Mouse (Mus musculus) kidney, adult 9 months (tissue): ENCODE measurements around the gene Rnf217.

Experiments
- DNase-seq: peaks from one replicate; pipeline ENCODE4 v3.0.0; 2022

Gene Rnf217

GRCm38 (mm10) chr10:31609066-31609961, at the start of gene Rnf217:
Gene Rnf217, minus strand, starts transcription at chr10:31609184.
- DNase-seq = peak; percentile 41

DNA sequence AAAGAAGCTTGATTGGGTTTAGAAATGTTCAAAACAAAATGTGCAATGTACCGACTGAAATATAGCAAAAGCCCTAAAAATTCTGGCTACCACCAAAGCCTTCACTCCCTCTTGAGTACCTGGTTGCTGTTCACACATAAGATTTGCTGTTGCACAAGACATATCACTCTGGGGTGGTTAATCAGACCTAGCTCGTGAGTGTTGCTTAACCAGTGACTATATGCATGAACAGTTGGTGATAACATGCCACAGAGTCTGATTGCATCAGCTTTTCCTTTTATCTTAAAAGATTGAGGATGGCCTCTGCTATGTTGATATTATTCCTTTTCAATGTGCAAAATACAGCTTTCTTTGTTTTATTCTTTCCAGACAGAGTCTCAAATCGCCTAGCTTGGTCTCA, 38.3 kb upstream of the Rnf217 start:
- DNase-seq = no peak

DNA sequence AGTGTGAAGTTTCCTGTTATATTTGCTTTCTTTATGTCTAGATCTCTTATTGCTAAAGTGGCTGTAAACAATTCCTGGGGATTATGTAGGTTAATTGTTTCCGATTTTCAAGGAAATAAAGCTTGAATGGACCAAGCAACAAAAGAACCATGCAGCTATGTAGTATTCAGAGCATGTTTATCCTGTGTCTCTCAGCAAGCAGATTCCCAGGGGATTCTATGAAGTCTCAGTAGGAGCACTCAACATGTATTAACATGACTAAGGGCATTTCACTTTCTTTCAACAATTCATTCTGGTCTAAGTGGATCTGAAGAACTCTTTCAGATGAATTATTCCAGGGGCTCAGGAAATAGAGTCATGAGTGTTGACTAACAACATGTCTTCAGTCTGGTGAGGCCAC, 37.1 kb upstream of the Rnf217 start:
- DNase-seq = no peak

GRCm38 (mm10) chr10:31635098-31635497, 26.1 kb upstream of the Rnf217 start:
- no peak for DNase-seq

DNA sequence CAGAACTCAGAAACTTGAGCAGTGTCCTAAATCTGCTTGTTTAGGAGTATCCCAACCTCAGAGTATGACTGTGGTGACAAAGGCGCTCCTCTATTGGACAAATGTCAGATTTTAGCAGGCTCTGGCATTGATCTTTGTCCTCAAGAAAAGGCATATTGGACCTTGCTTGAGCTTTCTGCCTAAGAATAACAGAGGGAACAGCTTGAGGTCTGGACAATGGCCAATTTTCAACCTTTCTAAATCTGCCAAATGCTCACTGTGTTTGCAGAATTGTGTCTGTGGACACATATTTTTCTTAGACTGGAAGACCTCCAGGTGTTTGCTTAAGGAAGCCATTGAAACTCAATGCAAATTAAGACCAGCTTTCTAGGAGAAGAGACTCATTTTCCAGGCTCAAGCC, 23.0 kb upstream of the Rnf217 start:
- DNase-seq = peak; percentile 53

- DNase-seq = no peak
Observed at GRCm38 (mm10) chr10:31615355-31615754, 6.4 kb upstream of the Rnf217 start.

DNA sequence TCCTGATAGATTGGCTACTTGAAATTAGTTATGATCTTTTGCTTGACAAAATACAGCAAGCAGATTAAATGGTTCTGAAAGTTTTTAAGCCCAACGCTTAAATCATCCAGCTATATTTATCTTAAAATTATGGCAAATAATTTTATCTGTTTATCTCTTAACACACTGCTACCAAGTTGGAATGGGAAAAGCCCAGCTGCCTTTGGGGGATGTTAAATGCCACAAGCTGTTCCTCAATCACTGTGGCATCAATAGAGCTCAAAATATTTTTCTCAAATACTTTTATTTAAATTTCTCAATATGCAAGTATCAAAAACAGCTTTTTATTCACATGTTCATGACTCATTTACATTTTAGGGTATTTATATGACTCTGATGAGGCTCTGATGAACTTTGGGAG, 5.1 kb upstream of the Rnf217 start:
- no peak for DNase-seq

GRCm38 (mm10) chr10:31608441-31609065, 431 bp downstream of the Rnf217 start:
- DNase-seq = peak; percentile 23

DNA sequence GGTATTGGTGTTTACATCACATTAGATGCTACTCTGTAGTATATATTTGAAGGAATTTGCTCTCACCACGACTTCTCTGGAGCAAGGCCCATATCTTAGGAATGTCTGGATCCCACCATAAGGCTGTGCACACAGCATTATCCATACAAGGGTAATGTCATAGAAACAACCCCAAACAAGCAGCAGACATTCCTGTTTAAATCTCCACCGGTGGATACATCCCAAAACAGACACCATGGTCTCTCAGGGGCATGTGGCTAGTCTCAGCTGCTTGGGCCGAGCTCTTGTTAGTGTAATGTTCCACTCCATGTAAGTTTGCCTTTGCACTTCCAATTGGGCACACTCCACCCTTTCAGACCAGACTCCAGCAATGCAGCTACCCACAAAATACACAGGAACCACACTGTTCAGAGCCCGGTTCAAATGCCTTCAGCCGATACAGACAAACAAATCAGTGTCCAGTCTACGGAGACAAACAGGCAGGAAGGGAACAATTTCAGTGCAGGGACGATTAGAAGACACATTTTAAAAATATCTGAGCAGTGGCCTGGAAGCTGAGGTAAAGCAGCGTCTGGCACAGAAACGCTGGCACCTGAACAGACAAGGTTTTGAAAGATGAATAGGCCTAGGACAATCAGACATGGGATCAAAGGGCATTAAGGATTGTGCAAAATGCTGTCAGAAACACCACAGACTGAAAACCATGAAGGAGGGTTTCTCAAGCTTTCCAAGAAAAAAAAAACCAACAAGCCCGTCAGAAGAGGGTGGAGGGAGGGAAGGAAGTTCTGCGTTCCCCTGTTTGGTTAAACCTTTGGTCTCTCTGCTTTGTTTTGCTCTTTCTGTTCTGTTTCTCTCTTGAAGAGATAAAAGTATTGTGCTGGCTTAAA, 1.8 kb downstream of the Rnf217 start:
- DNase-seq = peak; percentile 24

DNA sequence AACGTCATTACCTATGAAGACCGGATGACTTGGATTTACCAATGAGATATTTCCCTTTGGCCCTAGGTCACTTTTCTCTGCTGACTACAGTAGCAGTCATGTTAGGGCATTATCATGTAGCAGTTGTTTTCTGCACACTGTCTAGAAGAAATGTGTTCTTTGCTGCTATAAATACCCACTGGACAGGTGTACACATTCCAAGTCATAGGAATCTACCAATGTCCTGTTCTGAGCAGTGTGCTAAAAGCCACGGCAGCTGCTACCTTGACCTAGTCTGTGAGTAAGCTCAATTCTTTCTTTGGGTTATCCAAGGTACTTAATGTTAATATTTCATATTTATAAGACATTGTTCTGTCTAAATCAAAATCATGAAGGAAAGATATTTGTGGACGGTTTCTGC, 5.1 kb downstream of the Rnf217 start:
- DNase-seq = no peak

DNA sequence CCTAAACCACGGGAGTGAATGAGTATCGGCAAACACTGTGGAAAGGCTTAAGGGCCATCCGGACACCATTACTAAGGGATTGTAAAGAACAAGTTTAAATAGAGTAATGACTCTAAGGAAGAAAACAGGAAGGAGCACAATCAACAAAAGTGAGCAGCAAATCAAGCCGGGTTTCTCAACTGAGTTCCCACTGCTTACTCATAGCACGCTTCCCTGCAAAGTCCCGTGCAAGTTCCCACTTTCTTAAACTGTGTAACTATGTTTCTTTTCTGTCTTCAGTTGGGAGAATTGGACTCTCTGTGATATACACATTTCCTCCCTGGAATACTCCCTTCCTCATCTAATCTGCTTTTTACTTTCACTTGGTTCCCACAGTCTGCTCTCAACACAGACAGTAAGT, 8.9 kb downstream of the Rnf217 start:
- no peak for DNase-seq

- no peak for DNase-seq
Observed at GRCm38 (mm10) chr10:31597886-31598285, 11.1 kb downstream of the Rnf217 start.

DNA sequence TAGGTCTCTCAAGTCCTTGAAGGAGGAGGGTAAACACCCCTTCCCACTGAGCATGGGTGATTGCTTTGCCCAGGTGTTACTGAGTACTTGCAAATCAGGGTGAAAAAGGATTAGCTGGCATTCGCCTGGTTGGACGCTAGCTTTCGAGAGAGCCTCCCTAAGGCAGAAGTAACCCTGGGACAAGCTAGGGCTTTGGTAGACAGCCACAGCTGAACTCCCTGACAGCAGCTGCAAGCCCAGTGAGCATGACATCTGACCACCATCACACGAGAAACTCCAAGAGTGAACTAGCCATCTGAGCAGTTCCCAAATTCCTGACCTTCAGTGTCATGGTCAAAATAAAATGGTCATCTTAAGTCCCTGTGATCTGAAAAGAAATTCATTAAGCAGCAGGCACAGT, 12.2 kb downstream of the Rnf217 start:
- DNase-seq = no peak

- no peak for DNase-seq
Observed at GRCm38 (mm10) chr10:31595326-31595725, 13.7 kb downstream of the Rnf217 start.

GRCm38 (mm10) chr10:31592741-31593524, 16.1 kb downstream of the Rnf217 start:
- DNase-seq = no peak

GRCm38 (mm10) chr10:31592095-31592740, 16.8 kb downstream of the Rnf217 start:
- DNase-seq = no peak

- no peak for DNase-seq
Observed at GRCm38 (mm10) chr10:31580722-31581121, 28.3 kb downstream of the Rnf217 start.

- no peak for DNase-seq
Observed at GRCm38 (mm10) chr10:31580073-31580472, 28.9 kb downstream of the Rnf217 start.

DNA sequence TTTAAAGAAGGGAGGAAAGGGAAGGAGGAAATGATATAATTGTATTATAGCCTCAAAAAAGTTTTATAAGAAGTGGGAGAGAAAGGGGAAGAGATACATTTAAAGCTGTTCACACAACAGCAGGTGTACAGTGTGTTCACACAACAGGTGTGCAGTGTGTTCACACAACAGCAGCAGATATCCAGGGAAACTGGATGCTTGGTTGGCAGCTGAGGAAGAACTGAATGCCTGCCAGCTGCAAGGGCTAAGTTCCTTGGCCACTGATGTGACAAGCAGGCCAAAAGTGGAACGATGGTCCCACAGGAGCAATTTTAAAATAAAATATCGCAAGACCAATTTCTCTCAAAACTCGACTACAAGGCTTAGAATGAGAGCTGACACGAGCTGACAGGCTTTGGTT, 35.7 kb downstream of the Rnf217 start:
- DNase-seq = no peak

DNA sequence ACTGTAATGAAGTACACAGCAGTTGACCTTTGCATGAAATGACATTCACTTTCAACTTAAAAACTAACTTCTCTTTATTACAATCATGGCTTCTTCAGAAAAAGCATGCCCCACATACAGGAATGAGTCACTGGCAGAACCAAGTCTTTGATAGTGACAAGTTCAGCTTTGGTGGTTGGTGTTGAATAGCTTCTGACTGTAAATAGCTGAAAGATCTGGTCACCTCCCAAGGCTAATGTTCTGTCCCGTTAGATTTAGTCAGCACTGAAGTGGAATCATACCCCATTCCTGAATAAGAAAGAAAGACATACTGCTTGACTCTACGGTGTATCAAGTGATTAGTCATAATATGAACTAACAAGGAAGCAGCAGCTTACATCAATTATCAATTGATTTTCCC, 51.7 kb downstream of the Rnf217 start:
- no peak for DNase-seq

DNA sequence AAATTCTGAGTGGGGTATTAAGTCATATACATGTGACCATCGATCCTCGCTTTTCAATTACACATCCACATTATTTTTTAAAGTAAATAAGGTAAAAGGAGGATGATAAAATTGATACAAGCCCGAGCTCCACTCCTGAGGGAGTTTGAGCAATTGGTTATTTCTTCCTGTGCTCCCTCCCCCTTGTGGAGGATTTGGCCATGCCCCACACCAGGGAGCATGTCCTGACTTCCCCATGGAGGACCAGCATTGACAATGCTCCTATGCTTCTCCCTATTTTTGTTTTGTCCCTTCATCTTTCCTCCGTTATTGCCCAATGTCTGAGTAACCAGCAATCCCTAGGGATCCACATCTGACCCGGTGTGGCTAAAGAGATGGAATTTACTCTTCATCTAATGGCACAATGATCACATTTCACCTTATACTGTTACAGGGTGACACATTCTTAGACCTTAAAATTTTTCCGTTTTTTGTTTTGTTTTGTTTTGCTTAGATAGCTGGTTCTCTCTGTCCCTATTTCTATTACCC, 53.5 kb downstream of the Rnf217 start:
- DNase-seq = no peak

GRCm38 (mm10) chr10:31553302-31553701, 55.7 kb downstream of the Rnf217 start:
- DNase-seq = no peak
